Mouse (Mus musculus): Measurements from ENCODE around the gene Dhx15.

DNA sequence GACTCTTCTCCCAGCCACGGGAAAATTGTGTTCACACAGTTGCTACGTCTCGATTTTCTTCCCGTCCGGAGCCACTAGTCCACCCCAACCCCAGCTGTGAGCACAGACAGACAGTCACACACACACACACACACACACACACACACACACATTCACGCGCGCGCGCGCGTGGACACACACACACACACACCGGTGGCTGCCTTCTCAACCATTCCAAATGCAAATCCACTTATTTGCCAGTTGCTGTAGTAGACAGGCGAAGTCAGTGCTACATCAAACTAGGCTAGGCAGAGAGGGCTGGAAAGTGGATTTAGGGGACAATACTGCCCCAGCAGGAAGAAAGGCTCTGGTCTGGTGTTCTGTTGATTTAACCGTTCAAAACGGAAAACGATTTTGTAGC, 73.9 kb downstream of the Dhx15 start:
- TF ChIP-seq CTCF (IDR thresholded peaks at IDR 0.05; ENCODE audit: control insufficient read depth, insufficient read depth, insufficient read length) (no peak), USF1 (IDR thresholded peaks at IDR 0.05; ENCODE audit: low read depth) (no peak), MAX (IDR thresholded peaks at IDR 0.05) (no peak), MYOG (IDR thresholded peaks at IDR 0.05; ENCODE audit: control insufficient read depth, extremely low read depth, insufficient read length) (no peak), CEBPB (IDR thresholded peaks at IDR 0.05; ENCODE audit: low read depth) (no peak), FOSL1 (IDR thresholded peaks at IDR 0.05; ENCODE audit: insufficient read depth, low read length, poor library complexity, severe bottlenecking) (no peak)
